Mouse (Mus musculus) left cerebral cortex, postnatal 4 days (tissue): Measurements from ENCODE around the gene Ndufb7. TPM values are rescaled to one million over a fixed set of nuclear protein-coding genes. Genes with fewer than 3 reads are reported as not detected.
"Not testable (repeated sequence)": the region's sequence is repeated elsewhere in the genome, so short reads cannot be mapped to it uniquely, and the experiment has no call there.

Source experiments
- DNase-seq: peaks from one replicate; pipeline ENCODE4 v3.0.0-alpha.2; 2022
- intact Hi-C: fragments of 180-260 bp; cut with DNase I; formaldehyde crosslinking; loops from one replicate; pipeline ENCODE4 v1.15.1; 2025
- total RNA-seq, 2 experiments: library from RNA; stranded (reverse); gene quantifications; 2 replicates each; pipeline ENCODE4 v1.2.3; 2021

Gene Ndufb7
- total RNA-seq, 2 experiments from 2014 or later, result 120 to 136 TPM

GRCm38 (mm10) chr8:83575561-83576515 is 9.4 kb downstream of the Ndufb7 start:
- intact Hi-C loops, result no loop called here
- no peak for DNase-seq

GRCm38 (mm10) chr8:83576516-83576895 is 10.0 kb downstream of the Ndufb7 start:
- intact Hi-C loops, result no loop called here

GRCm38 (mm10) chr8:83576921-83577320 is 10.4 kb downstream of the Ndufb7 start:
- intact Hi-C loops, result no loop called here
- DNase-seq, result no peak

More at GRCm38 (mm10) chr8:83576516-83576895, 10.0 kb downstream of the Ndufb7 start:
- DNase-seq, result no peak

GRCm38 (mm10) chr8:83577384-83577791 is 10.9 kb downstream of the Ndufb7 start:
- intact Hi-C loops, result no loop called here
- no peak for DNase-seq

- no peak for DNase-seq
- intact Hi-C loops, result no loop called here
These were observed 11.9 kb downstream of the Ndufb7 start for GRCm38 (mm10) chr8:83578131-83579055.

- DNase-seq, result no peak
- intact Hi-C loops, result no loop called here
These were observed 13.2 kb downstream of the Ndufb7 start for GRCm38 (mm10) chr8:83579676-83580075.

GRCm38 (mm10) chr8:83580826-83581225 is 14.4 kb downstream of the Ndufb7 start:
- no peak for DNase-seq
- intact Hi-C loops, result no loop called here

- intact Hi-C loops, result no loop called here
- no peak for DNase-seq
These were observed 15.8 kb downstream of the Ndufb7 start for GRCm38 (mm10) chr8:83582226-83582625.

GRCm38 (mm10) chr8:83583236-83583635 is 16.8 kb downstream of the Ndufb7 start:
- DNase-seq, result no peak
- intact Hi-C loops, result no loop called here

- DNase-seq, result no peak
- intact Hi-C loops, result no loop called here
These were observed 18.3 kb downstream of the Ndufb7 start for GRCm38 (mm10) chr8:83584771-83585170.

GRCm38 (mm10) chr8:83585333-83585732 is 18.9 kb downstream of the Ndufb7 start:
- DNase-seq, result peak; percentile 48

GRCm38 (mm10) chr8:83587644-83588043 is 21.2 kb downstream of the Ndufb7 start:
- intact Hi-C loops, result no loop called here
- DNase-seq, result no peak

More at GRCm38 (mm10) chr8:83585333-83585732, 18.9 kb downstream of the Ndufb7 start:
- intact Hi-C loops, result no loop called here

- intact Hi-C loops, result no loop called here
- no peak for DNase-seq
These were observed 22.4 kb downstream of the Ndufb7 start for GRCm38 (mm10) chr8:83588886-83589285.

GRCm38 (mm10) chr8:83590488-83591023 is 24.1 kb downstream of the Ndufb7 start:
- DNase-seq, result no peak
- intact Hi-C loops, result no loop called here

GRCm38 (mm10) chr8:83592682-83593081 is 26.2 kb downstream of the Ndufb7 start:
- intact Hi-C loops, result no loop called here
- DNase-seq, result no peak

GRCm38 (mm10) chr8:83593325-83594166 is 27.1 kb downstream of the Ndufb7 start:
- DNase-seq, result no peak
- intact Hi-C loops, result no loop called here

- intact Hi-C loops, result no loop called here
- peak; percentile 99 for DNase-seq
These were observed 27.9 kb downstream of the Ndufb7 start for GRCm38 (mm10) chr8:83594167-83595049.

GRCm38 (mm10) chr8:83595050-83595345 is 28.5 kb downstream of the Ndufb7 start:
- intact Hi-C loops, result not testable (repeated sequence)

GRCm38 (mm10) chr8:83596369-83596768 is 29.9 kb downstream of the Ndufb7 start:
- DNase-seq, result no peak

More at GRCm38 (mm10) chr8:83595050-83595345, 28.5 kb downstream of the Ndufb7 start:
- not testable (repeated sequence) for DNase-seq

More at GRCm38 (mm10) chr8:83596369-83596768, 29.9 kb downstream of the Ndufb7 start:
- intact Hi-C loops, result no loop called here
